Mouse (Mus musculus) lung, adult 2 months (tissue): ENCODE measurements at regions not wholly inside any gene's neighbourhood (a gene's known extent, or its start where the extent isn't known, plus 50 kb on each side); places are given as distances from the start of the nearest gene placed in this dataset.

ENCODE experiments used
- CTCF ChIP-seq: fragments of 200-500 bp; IDR thresholded peaks from 2 replicates; pipeline ENCODE4 v1.5.1; 2011; ENCODE audit warnings: mild to moderate bottlenecking, low read length, control low read depth; ENCODE audit not compliant: insufficient read depth
- POLR2A ChIP-seq: fragments of 200-500 bp; IDR thresholded peaks from 2 replicates; pipeline ENCODE4 v1.6.1; 2011; ENCODE audit warnings: low read depth, mild to moderate bottlenecking, control low read depth, low read length, borderline replicate concordance; ENCODE audit errors: extremely low read depth

DNA sequence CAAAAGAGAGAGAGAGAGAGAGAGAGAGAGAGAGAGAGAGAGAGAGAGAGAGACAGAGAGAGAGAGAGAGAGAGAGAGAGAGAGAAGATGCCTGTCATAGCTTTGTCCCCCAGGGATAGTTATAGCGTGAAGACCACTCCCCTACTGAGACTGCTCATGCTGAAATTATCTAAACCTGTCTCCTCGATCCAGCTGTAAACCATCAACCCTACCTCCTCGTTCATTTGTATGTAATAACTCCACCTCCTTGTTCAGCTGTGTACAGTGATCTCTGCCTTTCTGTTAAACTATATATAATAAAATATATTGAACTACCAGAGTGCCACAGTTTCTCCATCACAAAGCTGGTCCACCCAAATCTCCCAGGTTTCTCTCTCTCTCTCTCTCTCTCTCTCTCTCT is 53.2 kb upstream of the Cd180 start:
- no peak for TF ChIP-seq POLR2A
- TF ChIP-seq CTCF: no peak
